Mouse (Mus musculus) layer of hippocampus, adult 18-20 months (tissue): ENCODE measurements around the gene F2. TPM values are rescaled to one million over a fixed set of nuclear protein-coding genes. Genes with fewer than 3 reads are reported as not detected.
"Not testable (repeated sequence)": the region's sequence is repeated elsewhere in the genome, so short reads cannot be mapped to it uniquely, and the experiment has no call there.

ENCODE experiments used
- DNase-seq, 2 experiments: peaks; one replicate each; pipeline ENCODE4 v3.0.0; 2022; ENCODE audit warnings: low spot score in 2 of 2
- total RNA-seq, 2 experiments: library from RNA; stranded (reverse); gene quantifications; 2 replicates each; pipeline ENCODE4 v1.2.3; 2021

The F2 gene
- total RNA-seq, 2 experiments from 2014 or later: not detected

DNA sequence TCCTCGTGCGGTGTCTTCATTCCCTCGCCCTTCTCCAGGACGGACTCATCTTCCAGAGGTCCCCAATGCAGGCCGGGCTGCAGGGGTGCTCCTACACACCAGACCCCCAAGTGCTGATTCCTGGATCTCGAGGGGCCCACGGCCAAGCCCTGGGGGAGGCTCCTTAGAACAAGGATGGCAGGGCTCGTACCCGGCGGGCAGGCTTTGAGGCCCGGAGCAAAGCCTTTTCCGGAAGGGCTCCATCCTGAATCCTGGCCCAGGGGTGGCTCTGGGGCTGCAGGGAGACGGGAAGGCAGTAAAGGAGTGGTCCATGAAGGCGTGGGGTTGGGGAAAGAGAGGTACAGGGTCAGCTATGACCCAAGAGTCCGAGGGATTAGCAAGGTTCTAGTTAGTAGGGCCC, 12.9 kb upstream of the F2 start:
- no peak for DNase-seq

DNA sequence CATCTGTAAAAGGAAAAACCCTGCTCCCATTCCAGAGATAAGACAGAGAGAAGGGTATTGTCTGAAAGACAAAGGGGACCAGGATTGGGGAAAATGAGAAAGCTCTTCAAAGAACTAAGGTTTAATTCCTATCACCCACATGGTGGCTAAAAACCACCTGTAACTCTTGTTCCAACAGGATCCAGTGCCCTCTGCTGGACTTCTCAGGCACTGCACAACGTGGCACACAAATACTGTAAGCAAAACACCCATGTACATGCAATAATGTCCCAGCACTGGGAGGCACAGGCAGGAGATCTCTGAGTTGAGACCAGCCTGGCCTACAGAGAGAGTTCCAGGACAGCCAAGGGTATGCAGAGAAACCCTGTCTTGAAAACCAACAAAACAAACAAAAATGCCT, 10.5 kb upstream of the F2 start:
- DNase-seq: peak in 1 of 2 experiments; percentile 39

DNA sequence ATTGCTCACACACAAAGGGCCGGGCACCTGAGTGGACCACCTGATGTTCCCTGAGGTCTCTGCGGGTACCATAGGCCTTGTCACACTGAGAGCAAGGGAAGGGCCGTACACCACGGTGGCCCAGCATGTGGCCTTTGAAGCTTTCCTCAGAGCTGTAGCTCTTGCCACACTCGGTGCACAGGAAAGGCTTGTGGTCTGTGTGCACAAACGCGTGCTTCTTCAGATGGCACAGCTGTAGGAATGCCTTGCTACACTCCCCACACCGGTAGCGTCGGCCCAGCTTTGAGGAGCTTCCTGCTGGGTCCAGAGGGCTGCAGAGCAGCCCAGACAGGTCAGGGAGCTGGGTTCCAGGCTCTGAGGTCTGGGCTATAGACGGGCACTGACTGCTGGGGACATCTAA, 9.6 kb upstream of the F2 start:
- no peak for DNase-seq

DNA sequence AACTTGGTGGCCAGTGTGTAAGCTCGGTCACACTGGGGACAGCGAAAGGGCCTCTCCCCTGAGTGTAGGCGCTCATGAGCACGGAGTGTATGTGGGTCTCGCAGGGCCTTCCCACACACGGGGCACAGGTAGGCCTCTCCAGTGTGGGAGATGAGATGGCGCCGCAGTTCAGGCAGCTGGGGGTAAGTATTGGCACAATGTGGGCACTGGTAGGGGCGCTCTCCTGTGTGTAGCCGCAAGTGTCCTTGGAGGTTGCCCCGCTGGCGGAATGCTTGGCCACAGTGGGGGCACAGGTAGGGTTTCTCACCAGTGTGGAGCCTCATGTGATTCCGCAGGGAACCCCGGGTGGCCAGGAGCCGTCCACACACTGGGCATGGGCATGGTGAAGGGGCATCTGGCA, 9.1 kb upstream of the F2 start:
- no peak for DNase-seq

DNA sequence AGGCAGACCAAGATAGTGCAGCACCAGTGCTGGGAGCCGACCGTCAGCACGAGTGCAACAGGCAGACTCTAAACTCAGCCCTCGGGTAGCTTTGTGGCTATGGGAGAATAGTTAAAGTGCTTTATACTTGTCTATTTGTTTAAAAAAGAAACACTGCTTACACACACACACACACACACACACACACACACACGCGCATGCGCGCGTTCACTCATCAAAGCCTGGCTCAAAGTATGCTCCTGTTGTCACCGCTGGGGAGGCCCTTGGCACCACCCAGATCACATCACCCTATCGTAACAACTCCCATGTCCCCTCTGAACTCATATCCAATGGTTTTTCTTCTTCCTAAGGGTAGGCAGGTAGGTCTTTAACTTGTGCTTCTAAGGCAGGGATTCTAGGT, 7.8 kb upstream of the F2 start:
- DNase-seq: no peak

DNA sequence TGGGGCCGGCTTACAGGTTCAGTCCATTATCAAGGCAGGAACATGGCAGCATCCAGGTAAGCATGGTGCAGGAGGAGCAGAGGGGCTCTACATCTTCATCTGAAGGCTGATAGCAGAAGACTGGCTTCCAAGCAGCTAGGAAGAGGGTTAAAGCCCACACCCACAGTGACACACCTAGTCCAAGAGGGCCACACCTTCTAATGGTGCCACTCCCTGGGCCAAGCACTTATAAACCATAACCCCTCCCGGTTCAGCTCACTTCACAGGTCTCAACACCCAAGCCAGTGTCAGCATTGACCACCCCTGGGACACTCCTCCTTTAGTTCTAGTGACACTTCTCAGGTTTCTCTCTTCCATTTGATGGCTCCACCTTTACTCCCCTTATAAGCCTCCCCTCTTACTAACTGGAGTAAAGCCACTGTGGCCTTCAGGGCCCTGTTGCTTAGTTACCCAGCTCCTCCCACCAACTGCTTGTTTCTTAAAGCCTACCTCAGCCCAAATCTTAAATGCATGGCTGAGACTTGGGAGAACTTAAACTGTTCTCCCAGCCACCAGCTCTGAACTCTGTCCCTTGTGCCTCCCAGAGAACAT, 6.7 kb upstream of the F2 start:
- DNase-seq: no peak

DNA sequence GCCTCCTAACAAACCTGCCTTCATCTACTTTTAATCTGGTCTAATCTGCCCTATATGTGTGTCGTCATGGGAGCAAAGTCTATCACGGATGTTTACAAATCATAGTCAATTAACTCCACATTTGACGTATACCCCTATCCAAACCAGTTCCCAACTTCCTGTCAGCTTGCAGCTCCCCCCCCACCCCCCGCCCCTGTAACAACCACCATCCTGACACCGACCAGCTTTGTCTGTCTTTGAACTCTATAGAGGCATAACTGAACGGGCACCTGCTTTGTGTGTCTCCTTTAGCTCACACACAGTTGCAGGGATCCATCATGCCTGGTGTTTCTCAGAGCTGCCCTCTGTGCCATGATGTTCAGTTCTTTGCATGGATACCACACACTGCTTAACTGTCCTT, 2.7 kb upstream of the F2 start:
- no peak for DNase-seq

DNA sequence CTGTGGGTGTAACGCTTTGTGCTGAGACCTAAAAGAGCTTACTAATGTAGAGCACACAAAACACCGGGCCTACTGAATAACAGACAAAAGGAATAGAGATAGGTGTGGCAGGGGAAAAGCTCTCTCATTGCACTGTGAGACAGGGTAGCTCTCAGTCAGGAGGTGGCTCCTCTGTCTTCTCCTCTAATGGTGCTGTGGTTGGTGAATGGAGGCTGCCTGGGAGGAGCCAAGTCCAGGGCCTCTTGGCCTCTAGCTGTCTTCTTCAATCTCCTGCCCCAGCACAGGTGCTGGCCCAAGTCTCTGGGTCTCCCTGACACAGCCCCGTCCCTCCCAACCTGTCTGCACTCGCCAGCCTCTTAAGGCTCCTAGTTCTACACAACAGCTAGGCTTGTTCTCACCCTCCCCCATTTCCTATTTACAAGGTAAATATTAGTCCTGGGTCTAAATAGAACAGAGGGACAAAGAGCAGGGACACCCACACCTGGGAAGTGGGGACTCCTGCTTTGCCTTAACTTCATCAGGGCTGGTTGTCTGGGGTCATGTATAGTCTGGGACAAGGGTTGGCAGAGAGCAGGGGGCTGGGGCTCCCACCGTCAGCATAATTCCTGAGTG, 619 bp upstream of the F2 start:
- DNase-seq: no peak

DNA sequence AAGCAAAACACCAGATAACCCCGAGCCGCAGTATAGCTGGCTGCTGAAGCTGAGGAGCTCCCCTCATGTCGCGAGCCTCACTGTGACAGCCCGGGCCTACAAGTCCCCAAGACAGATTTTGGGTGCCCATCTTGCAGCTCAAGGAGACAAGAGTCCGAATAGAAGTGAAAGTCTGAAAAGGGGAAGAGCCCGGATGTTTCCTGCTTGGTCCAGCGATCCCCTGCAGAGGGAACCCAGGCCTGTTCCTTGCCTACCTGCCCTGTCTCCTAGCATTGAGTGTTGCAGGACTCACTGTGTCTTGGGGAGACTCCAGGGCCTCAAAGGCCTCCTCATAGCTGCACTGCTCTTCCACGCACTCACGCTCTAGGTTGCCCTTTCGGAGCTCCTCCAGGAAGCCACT, 728 bp downstream of the F2 start:
- no peak for DNase-seq

DNA sequence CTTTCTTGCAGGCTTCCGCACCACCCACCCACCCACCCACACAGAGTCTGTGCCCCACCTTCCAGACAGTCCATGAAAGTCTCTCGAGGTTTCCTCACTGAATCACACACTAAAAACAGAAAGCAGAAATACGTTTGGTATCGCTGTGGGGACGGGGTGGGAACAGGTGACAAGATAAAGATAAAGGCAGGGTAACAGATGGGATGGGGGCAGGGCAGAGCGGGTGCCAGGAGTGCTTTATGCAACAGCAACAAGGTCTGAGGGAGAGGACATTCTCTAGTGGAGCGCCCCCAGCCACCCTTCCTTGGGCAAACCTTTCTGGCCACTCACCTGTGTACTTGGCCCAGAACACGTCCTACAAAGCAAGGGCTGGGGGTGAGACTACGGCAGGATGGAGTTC, 1.4 kb downstream of the F2 start:
- DNase-seq: peak in 1 of 2 experiments; percentile 31

DNA sequence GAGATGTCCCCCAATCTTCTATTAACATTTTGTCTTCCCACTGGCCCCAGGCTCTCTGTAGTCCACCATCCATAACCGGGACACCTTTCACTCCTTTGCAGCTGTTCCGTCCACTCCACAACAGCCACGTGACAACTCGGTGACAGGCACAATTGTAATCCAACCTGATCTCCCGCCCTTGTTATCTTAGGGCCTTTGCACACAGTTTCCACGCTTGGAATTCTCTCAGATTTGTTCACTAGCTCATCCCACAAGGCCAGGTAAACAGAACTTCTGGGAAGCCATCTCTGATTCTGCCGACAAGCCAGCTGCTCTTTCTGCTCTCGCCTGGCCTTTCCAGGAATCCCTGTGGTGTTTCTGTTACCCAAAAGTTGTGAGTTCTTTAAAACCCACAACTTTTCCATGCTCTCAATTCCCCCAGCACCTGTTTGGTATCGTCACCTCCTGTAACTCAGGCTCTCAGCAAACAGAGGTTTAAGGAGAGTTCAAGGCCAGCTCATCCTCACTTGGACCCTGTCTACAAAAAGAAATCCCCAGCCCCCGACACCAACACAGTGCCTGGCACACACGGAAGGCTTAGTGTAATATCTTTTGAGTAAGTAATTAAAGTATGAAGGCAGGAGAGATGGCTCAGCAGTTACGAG, 2.8 kb downstream of the F2 start:
- no peak for DNase-seq

DNA sequence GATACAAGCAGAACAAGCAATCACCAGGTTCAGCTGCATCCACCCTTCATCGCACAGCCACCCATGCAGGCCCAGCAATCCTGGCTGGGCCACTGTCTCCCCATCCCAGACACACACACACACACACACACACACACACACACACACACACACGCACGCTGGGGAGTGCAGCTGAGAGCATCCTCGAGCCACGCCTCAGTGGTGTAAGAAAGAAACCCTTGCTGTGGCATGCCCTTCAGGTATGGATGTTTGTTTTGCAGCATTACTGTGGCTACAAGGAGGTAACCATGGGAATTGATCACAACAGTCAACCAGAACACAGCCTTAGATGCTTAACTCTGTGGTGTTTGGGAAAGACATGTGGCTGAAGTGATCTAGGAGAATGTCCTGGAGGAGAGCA, 3.9 kb downstream of the F2 start:
- no peak for DNase-seq

DNA sequence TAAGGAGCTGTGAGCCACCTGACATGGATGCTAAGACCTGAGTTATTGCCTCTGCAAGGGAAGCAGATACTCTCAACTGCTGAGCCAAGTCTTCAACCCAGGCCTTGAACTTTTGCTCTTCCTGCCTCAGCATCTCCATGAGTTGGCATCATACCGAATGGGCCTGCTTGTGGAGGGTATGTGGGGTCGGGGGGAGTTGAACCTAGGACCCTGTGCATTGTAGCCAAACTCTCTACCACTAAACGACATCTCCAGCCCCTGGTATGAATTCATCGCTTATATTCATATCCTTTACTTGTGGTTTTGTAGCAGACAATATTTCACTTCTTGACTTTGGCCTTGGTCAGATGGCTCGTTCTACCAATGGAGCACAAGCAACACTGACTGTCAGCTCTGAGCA, 4.4 kb downstream of the F2 start:
- DNase-seq: no peak

DNA sequence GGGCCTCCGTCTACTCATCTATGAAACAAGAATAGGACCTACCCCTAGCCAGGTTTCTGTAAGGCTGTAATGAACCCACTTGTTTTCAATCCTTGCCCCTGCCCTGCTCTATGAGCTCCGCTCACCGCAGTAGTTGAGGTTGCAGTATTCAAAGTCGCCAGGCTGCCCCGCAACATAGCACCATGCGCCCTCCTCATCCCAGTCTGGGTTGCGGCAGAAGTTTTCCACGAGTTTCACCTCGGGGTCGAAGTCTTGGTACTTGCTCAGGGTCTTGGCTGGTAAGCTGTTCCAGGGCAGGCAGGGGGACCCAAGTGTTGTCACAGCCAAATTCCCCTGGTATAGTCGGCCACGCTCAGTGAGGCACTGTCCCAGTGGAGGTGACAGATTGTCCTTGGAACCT, 5.8 kb downstream of the F2 start:
- no peak for DNase-seq

DNA sequence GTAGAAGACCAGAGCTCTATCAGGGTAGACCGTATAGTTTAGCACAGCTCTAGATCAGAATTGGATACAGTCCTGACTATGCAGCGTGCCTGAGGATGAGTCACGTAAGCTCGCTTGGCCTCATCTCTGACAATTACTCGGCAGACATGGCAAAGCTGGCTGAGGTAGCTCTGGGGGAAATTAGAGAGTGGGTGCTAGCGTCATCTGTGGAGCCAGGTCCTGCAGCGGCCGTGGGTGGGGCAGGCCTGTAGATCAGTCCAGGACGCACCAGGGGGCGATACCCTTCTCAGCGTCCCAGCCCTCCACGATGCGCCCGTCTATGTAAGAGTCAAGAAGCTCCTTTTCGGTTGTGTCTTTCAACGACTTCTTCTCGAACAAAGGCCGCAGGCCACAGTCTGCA, 6.5 kb downstream of the F2 start:
- DNase-seq: peak; percentile 39 to 73

DNA sequence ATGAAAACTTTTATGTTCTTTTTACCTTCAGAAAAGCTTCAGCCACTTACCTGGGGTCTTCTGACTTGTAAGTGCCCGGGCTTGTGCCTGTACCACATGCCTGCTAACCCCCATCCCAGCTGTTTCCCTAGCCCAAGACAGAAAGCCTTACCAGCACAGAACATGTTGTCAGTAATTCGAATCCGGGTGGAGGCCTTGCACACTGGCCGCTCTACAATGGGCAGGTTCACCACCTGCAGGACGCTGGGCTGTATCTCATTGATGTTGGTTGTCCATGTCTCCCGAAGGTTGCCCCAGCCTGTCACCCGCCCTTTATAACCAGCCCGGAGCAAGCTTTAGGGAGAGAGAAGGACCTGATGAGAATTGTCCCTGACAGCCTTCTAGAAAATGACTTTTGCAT, 8.0 kb downstream of the F2 start:
- DNase-seq: no peak

DNA sequence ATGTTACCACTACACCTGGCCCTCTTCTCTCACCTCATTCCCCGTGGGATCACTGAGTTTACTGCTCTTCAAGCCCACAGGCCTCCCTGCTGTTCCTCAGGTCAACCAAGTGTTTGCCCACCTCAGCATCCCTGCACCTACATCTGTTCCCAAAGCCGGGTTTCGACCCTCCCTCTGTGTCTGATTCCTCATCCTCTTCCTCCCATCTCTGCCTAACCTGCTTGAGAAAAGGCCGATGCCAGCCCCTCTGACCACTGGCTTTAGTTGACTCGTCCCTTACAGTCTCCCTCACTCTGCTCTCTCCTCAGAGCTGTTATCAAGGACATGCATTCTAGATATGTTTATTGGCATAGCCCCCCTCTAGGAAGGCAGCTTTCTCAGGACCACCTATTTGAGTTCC, 8.7 kb downstream of the F2 start:
- DNase-seq: no peak

DNA sequence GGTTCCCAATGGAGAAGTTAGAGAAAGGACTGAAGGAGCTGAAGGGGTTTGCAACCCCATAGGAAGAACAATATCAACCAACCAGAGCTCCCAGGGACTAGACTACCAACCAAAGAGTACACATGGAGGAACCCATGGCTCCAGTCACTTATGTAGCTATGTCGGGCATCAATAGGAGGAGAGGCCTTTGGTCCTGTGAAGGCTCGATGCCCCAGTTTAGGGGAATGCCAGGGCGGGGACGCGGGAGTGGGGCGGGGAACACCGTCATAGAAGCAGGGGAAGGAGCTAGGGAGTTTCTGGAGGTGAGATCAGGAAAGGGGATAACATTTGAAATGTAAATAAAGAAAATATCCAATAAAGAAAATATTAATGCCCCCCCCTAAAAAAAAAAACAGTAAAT, 12.8 kb downstream of the F2 start:
- DNase-seq: not testable (repeated sequence)

DNA sequence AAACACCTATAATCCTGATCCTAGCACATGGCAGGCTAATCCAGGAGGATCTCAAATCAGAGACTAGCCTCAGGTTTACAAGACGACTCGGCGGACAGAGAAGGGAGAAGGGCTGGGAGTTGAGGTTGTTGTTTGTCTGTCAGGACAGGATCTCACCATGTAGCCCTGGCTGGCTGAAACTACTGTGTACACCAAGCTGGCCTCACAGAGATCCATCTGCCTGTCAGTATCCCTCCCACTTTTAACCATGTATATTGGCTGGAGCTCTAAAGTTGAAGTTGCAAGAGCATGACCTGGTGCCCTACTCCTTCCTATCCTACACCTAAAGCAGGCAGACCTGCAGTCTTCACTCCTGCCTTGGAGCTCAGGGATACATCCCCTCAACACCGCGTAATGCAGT, 13.9 kb downstream of the F2 start:
- no peak for DNase-seq

DNA sequence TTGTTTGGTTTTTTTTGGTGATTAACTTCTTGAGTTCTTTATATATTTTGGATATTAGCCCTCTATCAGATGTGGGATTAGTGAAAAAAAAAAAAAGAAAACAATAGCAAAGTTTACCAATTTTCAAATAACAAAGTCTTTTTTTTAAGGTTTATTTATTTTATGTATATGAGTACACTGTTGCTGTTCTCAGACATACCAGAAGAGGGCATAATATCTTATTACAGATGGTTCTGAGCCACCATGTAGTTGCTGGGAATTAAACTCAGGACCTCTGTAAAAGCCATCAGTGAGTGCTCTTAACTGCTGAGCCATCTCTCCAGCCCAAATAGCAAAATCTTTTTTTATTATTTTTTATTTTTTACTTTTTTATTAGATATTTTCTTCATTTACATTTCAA, 26.8 kb downstream of the F2 start:
- not testable (repeated sequence) for DNase-seq

DNA sequence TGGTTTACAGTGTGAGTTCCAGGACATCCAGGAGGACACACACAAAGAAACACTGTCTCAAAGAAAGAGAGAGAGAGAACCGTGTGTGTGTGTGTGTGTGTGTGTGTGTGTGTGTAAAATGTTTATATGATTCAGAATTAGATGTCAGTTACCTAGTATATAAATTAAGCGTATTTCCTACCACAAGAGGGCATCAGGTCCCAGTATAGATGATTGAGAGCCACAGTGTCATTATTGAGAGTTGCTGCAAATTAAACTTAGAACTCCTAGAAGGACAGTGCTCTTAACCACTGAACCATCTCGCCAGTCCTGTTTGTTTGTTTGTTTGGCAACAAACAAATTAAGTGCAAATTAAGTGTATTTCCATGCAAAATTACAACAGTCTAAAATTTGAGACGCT, 33.8 kb downstream of the F2 start:
- no peak for DNase-seq

DNA sequence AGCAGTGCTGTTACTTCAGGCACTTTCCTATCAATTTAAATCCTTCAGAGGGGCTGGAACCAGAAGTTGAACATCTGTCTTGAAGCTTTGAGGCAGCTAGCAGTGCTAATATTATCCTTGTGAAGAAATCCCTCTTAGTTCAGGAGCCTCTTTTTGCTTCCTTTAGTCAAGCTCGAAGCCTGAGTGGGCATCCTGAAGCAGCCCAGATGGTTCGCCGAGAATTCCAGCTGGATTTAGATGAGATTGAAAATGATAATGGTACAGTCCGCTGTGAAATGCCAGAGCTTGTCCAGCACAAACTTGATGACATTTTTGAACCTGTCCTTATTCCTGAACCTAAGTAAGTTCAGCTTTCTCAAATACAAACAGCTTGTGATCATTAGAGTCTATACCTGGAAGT, 35.7 kb downstream of the F2 start:
- peak in 1 of 2 experiments; percentile 48 for DNase-seq

DNA sequence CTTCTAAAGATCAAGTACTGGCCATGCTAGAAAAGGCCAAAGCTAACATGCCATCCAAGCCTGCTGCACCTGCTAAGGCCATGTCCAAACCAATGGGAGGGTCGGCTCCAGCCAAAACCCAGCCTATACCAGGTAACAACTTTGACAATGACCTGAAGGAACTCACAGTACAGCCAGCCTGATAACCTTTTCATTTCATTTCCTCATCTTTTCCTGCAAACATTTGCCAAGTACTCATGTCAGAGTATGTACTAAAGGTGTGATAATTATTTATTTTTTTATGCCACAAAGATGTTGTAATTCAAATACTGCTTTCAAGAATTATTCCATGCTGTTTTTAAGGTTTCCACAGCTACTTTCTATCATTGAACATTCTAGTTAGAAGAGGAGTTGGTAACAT, 50.0 kb downstream of the F2 start:
- DNase-seq: no peak
